Mouse (Mus musculus) myocyte (in vitro differentiated cells): ENCODE measurements around the gene Susd3. TPM values are rescaled to one million over a fixed set of nuclear protein-coding genes. Genes with fewer than 3 reads are reported as not detected.
A peak's percentile ranks its signal among the peaks of the same experiment; 100 is the strongest.

Experiments used
- H3K27me3 ChIP-seq: one replicate; pipeline ENCODE4 v1.6.1; 2011; ENCODE audit not compliant: control insufficient read depth, insufficient read depth, insufficient read length
- H3K36me3 ChIP-seq: one replicate; pipeline ENCODE4 v1.6.1; 2011; ENCODE audit not compliant: control insufficient read depth, insufficient read depth
- H3K4me2 ChIP-seq: one replicate; pipeline ENCODE4 v1.6.1; 2011; ENCODE audit warnings: low read depth, control low read depth
- H3K4me3 ChIP-seq: one replicate; pipeline ENCODE4 v1.5.1; 2011; ENCODE audit warnings: mild to moderate bottlenecking, control low read depth, moderate library complexity
- H3K79me2 ChIP-seq: one replicate; pipeline ENCODE4 v1.6.1; 2011; ENCODE audit not compliant: control insufficient read depth, insufficient read depth
- H3ac ChIP-seq: one replicate; pipeline ENCODE4 v1.6.1; 2011; ENCODE audit not compliant: control insufficient read depth, insufficient read length
- CEBPB ChIP-seq: IDR thresholded peaks from 2 replicates; pipeline ENCODE4 v1.6.1; 2011; ENCODE audit warnings: mild to moderate bottlenecking, moderate library complexity; ENCODE audit not compliant: poor library complexity, insufficient read depth, severe bottlenecking
- E2F4 ChIP-seq: IDR thresholded peaks from one replicate; pipeline ENCODE4 v1.6.1; 2011; ENCODE audit warnings: mild to moderate bottlenecking, control low read depth, moderate library complexity; ENCODE audit not compliant: insufficient read depth
- MAX ChIP-seq: IDR thresholded peaks from one replicate; pipeline ENCODE4 v1.6.1; 2011; ENCODE audit warnings: low read depth, mild to moderate bottlenecking, control low read depth
- MYOD1 ChIP-seq, 3 experiments: IDR thresholded peaks; one replicate each; pipeline ENCODE4 v1.6.1; 2011; ENCODE audit warnings: control low read depth in 2 of 3, low read depth in 2 of 3, mild to moderate bottlenecking in 2 of 3, moderate library complexity in 1 of 3; ENCODE audit not compliant: insufficient read length in 2 of 3, control insufficient read depth in 1 of 3
- MYOG ChIP-seq, 3 experiments: IDR thresholded peaks; one replicate each; pipeline ENCODE4 v1.6.1; 2011; ENCODE audit warnings: control low read depth in 2 of 3, low read depth in 2 of 3, mild to moderate bottlenecking in 2 of 3; ENCODE audit not compliant: insufficient read length in 2 of 3, control insufficient read depth in 1 of 3, insufficient read depth in 1 of 3
- POLR2A ChIP-seq: IDR thresholded peaks from one replicate; pipeline ENCODE4 v1.6.1; 2011; ENCODE audit warnings: low read depth, mild to moderate bottlenecking, control low read depth, moderate library complexity; ENCODE audit not compliant: insufficient read length
- POLR2AphosphoS2 ChIP-seq: IDR thresholded peaks from one replicate; pipeline ENCODE4 v1.6.1; 2011; ENCODE audit warnings: low read depth, control low read depth; ENCODE audit not compliant: insufficient read length
- REST ChIP-seq: IDR thresholded peaks from one replicate; pipeline ENCODE4 v1.6.1; 2011; ENCODE audit warnings: mild to moderate bottlenecking, control low read depth, moderate library complexity; ENCODE audit not compliant: insufficient read depth, insufficient read length
- SRF ChIP-seq: IDR thresholded peaks from one replicate; pipeline ENCODE4 v1.6.1; 2011; ENCODE audit warnings: low read depth; ENCODE audit not compliant: control insufficient read depth, insufficient read length
- TCF12 ChIP-seq: IDR thresholded peaks from one replicate; pipeline ENCODE4 v1.6.1; 2011; ENCODE audit warnings: mild to moderate bottlenecking, control low read depth; ENCODE audit not compliant: poor library complexity, insufficient read depth, severe bottlenecking
- TCF3 ChIP-seq: IDR thresholded peaks from one replicate; pipeline ENCODE4 v1.6.1; 2011; ENCODE audit warnings: low read depth, control low read depth; ENCODE audit not compliant: insufficient read length
- USF1 ChIP-seq: IDR thresholded peaks from one replicate; pipeline ENCODE4 v1.6.1; 2011; ENCODE audit warnings: low read depth, mild to moderate bottlenecking, control low read depth, moderate library complexity
- polyA plus RNA-seq: library from polyadenylated mRNA; unstranded; fragments of >200 nt; fragmentation: generic; extraction: Trizol; gene quantifications from one replicate; pipeline ENCODE4 v1.2.1, GENCODE M21; 2012; ENCODE audit warnings: missing spikeins

The Susd3 gene
- polyA plus RNA-seq, 1 experiment: 2.2 TPM

DNA sequence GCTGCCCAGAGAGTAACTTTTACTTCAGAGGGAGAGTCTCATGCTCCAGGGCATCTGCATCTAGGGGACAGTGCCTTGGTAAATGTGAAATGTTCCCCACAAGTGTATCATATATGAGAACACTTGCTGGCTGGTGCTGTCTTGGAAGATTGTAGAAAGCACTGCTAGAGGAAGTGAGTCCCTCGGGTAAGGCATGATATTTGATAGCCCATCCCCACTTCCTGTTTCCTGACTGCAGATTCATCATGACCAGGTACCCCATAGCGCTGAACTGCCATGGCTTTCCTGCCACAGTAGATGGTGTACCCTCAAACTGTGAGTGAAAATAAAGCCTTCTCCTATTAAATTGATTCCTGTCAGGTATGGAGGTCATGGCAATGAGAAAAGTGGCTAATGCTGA, 19.1 kb upstream of the Susd3 start:
- Histone ChIP-seq H3K79me2 (no peaks in the 10 kb centered on the region), H3K36me3 (peaks cover 25% of the 10 kb centered on the region), H3ac (no peak overlapping the region), H3K4me2 (no peak overlapping the region), H3K4me3 (no peak overlapping the region), H3K27me3 (no peaks in the 10 kb centered on the region)
- TF ChIP-seq POLR2AphosphoS2 (no peak), CEBPB (no peak), SRF (no peak), MYOG (IDR thresholded peaks at IDR 0.05; ENCODE audit: control insufficient read depth in 1 of 3, insufficient read depth in 1 of 3, insufficient read length in 2 of 3, low read depth in 2 of 3) (no peak), E2F4 (no peak), REST (no peak), MAX (no peak), TCF3 (no peak)

DNA sequence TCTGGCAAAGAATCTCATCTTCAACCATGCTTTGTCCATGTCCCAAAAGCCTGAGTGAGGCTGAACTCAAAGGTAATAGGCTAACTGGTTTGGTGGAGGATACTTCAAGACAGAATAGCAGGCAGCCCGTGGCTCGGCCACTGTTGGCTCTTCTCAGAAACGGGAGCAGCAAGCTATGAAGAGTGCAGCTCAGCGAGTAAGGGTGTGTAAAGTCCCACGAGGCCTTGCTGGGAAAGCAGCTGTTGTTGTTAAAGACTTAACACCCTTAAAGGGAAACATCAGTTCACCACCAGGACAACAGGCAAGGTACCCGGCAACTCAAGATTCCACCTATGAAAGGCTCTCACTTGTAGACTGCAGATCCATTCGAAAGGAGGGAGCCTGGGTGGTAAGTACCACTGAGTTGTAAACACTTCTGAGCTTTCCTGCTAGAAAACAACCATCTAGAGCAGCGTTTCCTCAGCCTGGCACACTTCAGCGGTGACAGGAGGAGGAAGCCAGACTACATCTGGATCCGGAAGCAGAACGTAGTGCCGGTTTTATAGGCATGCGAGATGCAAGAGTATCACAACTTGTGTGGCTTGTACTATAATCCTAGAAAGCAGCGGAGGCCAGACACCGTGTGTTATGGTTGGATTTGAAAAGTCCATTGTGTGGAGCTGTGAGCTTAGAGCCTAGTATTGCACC, 11.7 kb upstream of the Susd3 start:
- H3K36me3 ChIP-seq: peaks cover 7% of the 10 kb centered on the region
- no peak overlapping the region for H3K4me2 ChIP-seq
- no peak overlapping the region for H3ac ChIP-seq
- H3K79me2 ChIP-seq: no peaks in the 10 kb centered on the region
- no peaks in the 10 kb centered on the region for H3K27me3 ChIP-seq
- no peak overlapping the region for H3K4me3 ChIP-seq
- TF ChIP-seq POLR2A (no peak), TCF12 (no peak), TCF3 (no peak), POLR2AphosphoS2 (no peak), MYOG (IDR thresholded peaks at IDR 0.05; ENCODE audit: control insufficient read depth in 1 of 3, insufficient read depth in 1 of 3, insufficient read length in 2 of 3, low read depth in 2 of 3) (peak in 1 of 3 experiments; percentile 20), MYOD1 (IDR thresholded peaks at IDR 0.05; ENCODE audit: control insufficient read depth in 1 of 3, insufficient read length in 2 of 3, low read depth in 2 of 3) (peak in 1 of 3 experiments; percentile 24), MAX (no peak), CEBPB (no peak), E2F4 (no peak), REST (no peak), USF1 (no peak), SRF (no peak)

DNA sequence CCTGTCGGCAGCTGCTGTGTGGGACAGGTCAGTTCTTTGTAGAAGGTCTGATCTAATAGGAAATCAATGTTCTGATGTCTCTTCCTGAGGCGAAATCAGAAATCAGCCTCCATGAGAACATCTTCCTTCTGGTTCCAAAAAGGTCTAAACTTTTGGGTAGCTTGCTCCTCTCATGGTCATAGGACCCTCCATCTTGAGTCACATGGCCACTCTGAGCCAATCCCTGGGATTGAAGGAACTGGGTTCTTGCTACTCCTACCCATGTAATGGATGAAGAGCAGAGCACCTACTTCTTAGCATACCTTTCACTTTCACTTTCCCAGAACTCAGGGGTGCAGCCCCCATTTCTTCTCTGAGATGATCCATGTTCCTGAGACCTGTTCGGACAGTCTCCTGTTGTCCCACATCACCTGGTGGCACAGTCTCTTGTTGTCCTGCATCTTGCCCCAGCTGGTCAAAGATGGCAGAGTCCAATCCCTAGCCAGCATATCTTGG, 9.4 kb upstream of the Susd3 start:
- H3K79me2 ChIP-seq: no peaks in the 10 kb centered on the region
- no peaks in the 10 kb centered on the region for H3K27me3 ChIP-seq
- peaks cover under 1% of the 10 kb centered on the region for H3K36me3 ChIP-seq
- no peak overlapping the region for H3K4me2 ChIP-seq
- H3ac ChIP-seq: no peak overlapping the region
- no peak overlapping the region for H3K4me3 ChIP-seq
- no peak for TF ChIP-seq E2F4
- no peak for TF ChIP-seq REST
- no peak for TF ChIP-seq CEBPB
- no peak for TF ChIP-seq TCF3
- peak; percentile 37 for TF ChIP-seq USF1
- no peak for TF ChIP-seq POLR2AphosphoS2

DNA sequence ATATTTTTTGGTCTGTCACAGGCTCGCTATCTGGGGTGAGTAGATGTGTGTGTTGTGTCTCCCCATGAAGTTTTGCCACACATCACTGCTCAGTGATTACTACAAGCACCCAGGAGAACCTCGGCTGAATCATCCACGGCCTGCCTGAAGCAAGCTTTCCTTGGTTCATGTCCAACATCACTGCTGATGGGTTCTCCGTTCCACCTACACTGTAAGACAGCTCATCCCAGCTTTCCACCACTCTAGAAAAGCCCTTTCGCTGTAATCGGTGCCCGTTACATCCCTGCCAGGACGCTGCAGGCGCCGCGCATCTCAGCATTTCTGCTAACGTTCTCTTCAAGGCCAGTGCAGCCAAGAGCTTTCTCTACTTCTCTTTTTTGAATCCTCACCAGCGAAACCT, 4.2 kb upstream of the Susd3 start:
- H3K79me2 ChIP-seq: no peaks in the 10 kb centered on the region
- no peaks in the 10 kb centered on the region for H3K27me3 ChIP-seq
- H3K36me3 ChIP-seq: no peaks in the 10 kb centered on the region
- H3K4me2 ChIP-seq: no peak overlapping the region
- H3ac ChIP-seq: no peak overlapping the region
- H3K4me3 ChIP-seq: no peak overlapping the region
- no peak for TF ChIP-seq TCF12
- TF ChIP-seq SRF: no peak
- no peak for TF ChIP-seq POLR2AphosphoS2
- no peak for TF ChIP-seq CEBPB
- no peak for TF ChIP-seq REST
- no peak for TF ChIP-seq MYOD1 (IDR thresholded peaks at IDR 0.05; ENCODE audit: control insufficient read depth in 1 of 3, insufficient read length in 2 of 3, low read depth in 2 of 3)
- TF ChIP-seq POLR2A: no peak
- no peak for TF ChIP-seq MYOG (IDR thresholded peaks at IDR 0.05; ENCODE audit: control insufficient read depth in 1 of 3, insufficient read depth in 1 of 3, insufficient read length in 2 of 3, low read depth in 2 of 3)
- TF ChIP-seq USF1: no peak
- TF ChIP-seq E2F4: no peak
- TF ChIP-seq MAX: no peak
- no peak for TF ChIP-seq TCF3

DNA sequence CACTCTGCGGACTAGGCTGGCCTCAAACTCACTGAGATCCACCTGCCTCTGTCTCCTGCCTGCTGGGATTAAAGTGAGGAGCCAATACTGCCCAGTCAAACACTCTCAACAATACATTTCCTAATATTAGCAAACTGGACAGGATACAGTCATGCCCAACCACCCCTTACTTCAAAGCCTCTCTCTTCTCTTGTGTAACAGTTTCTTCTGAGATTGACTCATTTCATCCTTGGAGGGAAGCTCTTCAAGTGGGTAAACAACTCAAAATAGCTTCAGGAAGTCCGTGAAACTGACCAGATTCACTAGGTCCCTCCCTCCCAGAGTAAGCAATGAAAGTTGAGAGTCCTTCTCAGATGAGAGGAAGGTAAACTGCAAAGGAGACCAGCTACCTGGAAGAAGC, 3.6 kb upstream of the Susd3 start:
- Histone ChIP-seq H3K4me3 (no peak overlapping the region), H3K27me3 (no peaks in the 10 kb centered on the region), H3K36me3 (no peaks in the 10 kb centered on the region), H3K79me2 (no peaks in the 10 kb centered on the region), H3ac (no peak overlapping the region), H3K4me2 (no peak overlapping the region)
- TF ChIP-seq CEBPB (no peak), POLR2A (no peak), MYOG (IDR thresholded peaks at IDR 0.05; ENCODE audit: control insufficient read depth in 1 of 3, insufficient read depth in 1 of 3, insufficient read length in 2 of 3, low read depth in 2 of 3) (no peak), E2F4 (no peak), MAX (no peak), SRF (no peak), TCF12 (no peak), POLR2AphosphoS2 (no peak), TCF3 (no peak), MYOD1 (IDR thresholded peaks at IDR 0.05; ENCODE audit: control insufficient read depth in 1 of 3, insufficient read length in 2 of 3, low read depth in 2 of 3) (no peak), REST (no peak), USF1 (no peak)
